27 mouse cellular contexts compared by ENCODE assay signal in the genomic region with DNA sequence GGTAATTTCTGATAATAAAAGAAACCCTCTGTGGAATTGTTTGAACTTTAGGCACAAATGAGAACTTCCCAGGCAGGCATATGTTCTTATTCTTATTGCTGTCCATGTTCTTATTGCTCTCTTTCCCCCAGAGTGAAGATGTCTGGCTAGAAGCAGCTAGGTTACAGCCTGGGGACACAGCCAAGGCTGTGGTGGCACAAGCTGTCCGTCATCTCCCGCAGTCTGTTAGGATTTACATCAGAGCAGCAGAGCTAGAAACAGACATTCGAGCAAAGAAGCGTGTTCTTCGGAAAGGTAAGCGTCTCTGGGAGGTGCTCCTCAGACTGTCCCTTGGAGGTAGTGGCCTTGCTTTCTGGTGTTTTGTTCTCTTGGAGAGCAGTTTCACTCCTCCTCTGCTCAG. TPM values are rescaled to one million over a fixed set of nuclear protein-coding genes. Genes with fewer than 3 reads are reported as not detected.
DNase-seq lines count a peak whose midpoint lies in the region; TF ChIP-seq lines count a peak whose summit lies in the region.
"Had no signal": no experiment of that assay in that cellular context is flagged by ENCODE, and none has a peak within 500 bp of the region (broad histone marks: within the 10 kb centered on the region; RNA-seq: fewer than 3 reads in every experiment).

No protein-coding gene starts in this region.

- H3K4me3 ChIP-seq in layer of hippocampus, adult 2 months = no peak overlapping the region
- H3K4me3 ChIP-seq: embryonic facial prominence, embryonic 13.5 days; gastrocnemius, adult 2 months; heart, embryonic 13.5 days; hindbrain, embryonic 10.5 days; hindbrain, embryonic 15.5 days; midbrain, embryonic 10.5 days; neural tube, embryonic 12.5 days had no signal

- H3K27ac ChIP-seq in layer of hippocampus, adult 2 months = peak overlapping the region; percentile 72
- H3K27ac ChIP-seq: embryonic facial prominence, embryonic 13.5 days; gastrocnemius, adult 2 months; heart, embryonic 13.5 days; hindbrain, embryonic 10.5 days; hindbrain, embryonic 15.5 days; liver, embryonic 14.5 days; midbrain, embryonic 10.5 days; neural tube, embryonic 12.5 days had no signal

- TF ChIP-seq CTCF in layer of hippocampus, adult 2 months (conservative IDR thresholded peaks at IDR 0.05) = no peak

- DNase-seq in layer of hippocampus, adult 2 months (ENCODE audit: low spot score in 2 of 2) = peak in 1 of 2 experiments; percentile 19
- no peak for DNase-seq in layer of hippocampus, postnatal 10 days (ENCODE audit: low spot score in 2 of 2)
- DNase-seq in cerebellum, adult 8-10 months = peak; percentile 49
- DNase-seq in cerebellum, postnatal 25 days = peak; percentile 49 to 71
- peak; percentile 24 to 36 for DNase-seq in layer of hippocampus, postnatal 36 days
- no peak for DNase-seq in right cerebral cortex, postnatal 14 days
- no peak for DNase-seq in right cerebral cortex, postnatal 25 days
- DNase-seq in embryo, embryonic 10.5 days (ENCODE audit: low spot score) = no peak
- DNase-seq: adrenal gland, postnatal 14 days; embryo, embryonic 11 days; gastrocnemius, adult 2 months; heart, postnatal 14 days; kidney, adult 18-20 months; kidney, postnatal 36 days; liver; lung, embryonic 14.5 days; lung, postnatal 14 days; right cerebral cortex, adult 18-20 months had no signal

RNA-seq across cellular contexts. Expression of a gene that starts 24.2 kb away (rescaled TPM):
- 1 to 10 TPM in 1 of 2 experiments, under 1 TPM in 1; 0.83 to 1.4 TPM for total RNA-seq in layer of hippocampus, adult 2 months (2021)
- not detected for total RNA-seq in layer of hippocampus, postnatal 10 days (2021)
- total RNA-seq in layer of hippocampus, postnatal 36 days (2021) = 1 to 10 TPM; 1.1 to 1.6 TPM
- total RNA-seq: adrenal gland, postnatal 14 days; gastrocnemius, adult 2 months; heart, adult 8-10 months; heart, postnatal 14 days; megakaryocyte progenitor cell, adult 5-6 weeks had no signal

RNA-seq across cellular contexts. Expression of a gene that starts 33.6 kb away (rescaled TPM):
- total RNA-seq in layer of hippocampus, adult 2 months (2021) = 10 to 100 TPM; 11.9 to 12.2 TPM
- 10 to 100 TPM; 20.9 to 21.7 TPM for total RNA-seq in layer of hippocampus, postnatal 10 days (2021)
- 10 to 100 TPM; 14.3 to 16.4 TPM for total RNA-seq in layer of hippocampus, postnatal 36 days (2021)

RNA-seq across cellular contexts. Expression of a gene that starts 38.8 kb away (rescaled TPM):
- total RNA-seq in layer of hippocampus, adult 2 months (2021) = 10 to 100 TPM; 11.6 to 14.1 TPM
- total RNA-seq in layer of hippocampus, postnatal 10 days (2021) = 10 to 100 TPM; 18.1 to 20.2 TPM
- 10 to 100 TPM in 1 of 2 experiments, 1 to 10 TPM in 1; 8.3 to 11.1 TPM for total RNA-seq in layer of hippocampus, postnatal 36 days (2021)
- total RNA-seq: megakaryocyte progenitor cell, adult 5-6 weeks had no signal

RNA-seq across cellular contexts. Expression of a gene that starts 40.0 kb away (rescaled TPM):
- 100 to 1,000 TPM; 102 to 103 TPM for total RNA-seq in layer of hippocampus, adult 2 months (2021)
- 100 to 1,000 TPM; 134 to 158 TPM for total RNA-seq in layer of hippocampus, postnatal 10 days (2021)
- total RNA-seq in layer of hippocampus, postnatal 36 days (2021) = 100 to 1,000 TPM in 1 of 2 experiments, 10 to 100 TPM in 1; 96.3 to 101 TPM

RNA-seq across cellular contexts. Expression of a gene that starts 41.0 kb away (rescaled TPM):
- 10 to 100 TPM; 57.2 to 57.3 TPM for total RNA-seq in layer of hippocampus, adult 2 months (2021)
- total RNA-seq in layer of hippocampus, postnatal 10 days (2021) = 10 to 100 TPM; 52.8 to 53.2 TPM
- total RNA-seq in layer of hippocampus, postnatal 36 days (2021) = 10 to 100 TPM; 55.7 to 58.1 TPM

Comparison
In these comparisons a context has a peak if more than half of its experiments do, and no peak if none do; other contexts are left out.
1. DNase-seq: peak in cerebellum, adult 8-10 months (single experiment), cerebellum, postnatal 25 days (2 of 2) and layer of hippocampus, postnatal 36 days (2 of 2); none in layer of hippocampus, postnatal 10 days (0 of 2), right cerebral cortex, postnatal 14 days (single experiment), right cerebral cortex, postnatal 25 days (single experiment) and embryo, embryonic 10.5 days (single experiment).